Mouse (Mus musculus): Measurements from ENCODE around the gene Tbl3.
A peak's percentile ranks its signal among the peaks of the same experiment; 100 is the strongest.
"Not testable (repeated sequence)": the region's sequence is repeated elsewhere in the genome, so short reads cannot be mapped to it uniquely, and the experiment has no call there.

Tbl3 gene

GRCm38 (mm10) chr17:24696011-24696697 is 11.3 kb downstream of the Tbl3 start, which contains the start of the genes Gfer and Noxo1:
Gene Gfer, minus strand, starts transcription at chr17:24696156.
Gene Noxo1, plus strand, starts transcription at chr17:24696234.
- peak; percentile 93 for DNase-seq (ENCODE audit: low spot score)

- no peak for DNase-seq (ENCODE audit: low spot score)
Observed at GRCm38 (mm10) chr17:24695326-24696010, 12.0 kb downstream of the Tbl3 start.

GRCm38 (mm10) chr17:24692385-24692784 is 15.1 kb downstream of the Tbl3 start:
- no peak for DNase-seq (ENCODE audit: low spot score)

- no peak for DNase-seq (ENCODE audit: low spot score)
Observed at GRCm38 (mm10) chr17:24689251-24690081, 18.0 kb downstream of the Tbl3 start, which contains the start of gene Syngr3. Gene Syngr3, minus strand, starts transcription at chr17:24689955.

GRCm38 (mm10) chr17:24687599-24687998 is 19.9 kb downstream of the Tbl3 start:
- no peak for DNase-seq (ENCODE audit: low spot score)

GRCm38 (mm10) chr17:24687146-24687595 is 20.3 kb downstream of the Tbl3 start:
- DNase-seq (ENCODE audit: low spot score): peak; percentile 63

GRCm38 (mm10) chr17:24686514-24686913 is 20.9 kb downstream of the Tbl3 start:
- no peak for DNase-seq (ENCODE audit: low spot score)

- no peak for DNase-seq (ENCODE audit: low spot score)
Observed at GRCm38 (mm10) chr17:24677500-24678080, 29.9 kb downstream of the Tbl3 start.

- no peak for DNase-seq (ENCODE audit: low spot score)
Observed at GRCm38 (mm10) chr17:24676877-24677276, 30.6 kb downstream of the Tbl3 start.

GRCm38 (mm10) chr17:24676187-24676586 is 31.3 kb downstream of the Tbl3 start:
- DNase-seq (ENCODE audit: low spot score): peak; percentile 35

GRCm38 (mm10) chr17:24674277-24674676 is 33.2 kb downstream of the Tbl3 start:
- DNase-seq (ENCODE audit: low spot score): no peak

GRCm38 (mm10) chr17:24672141-24672540 is 35.3 kb downstream of the Tbl3 start:
- DNase-seq (ENCODE audit: low spot score): peak; percentile 38

- no peak for DNase-seq (ENCODE audit: low spot score)
Observed at GRCm38 (mm10) chr17:24671346-24671745, 36.1 kb downstream of the Tbl3 start.

GRCm38 (mm10) chr17:24670246-24670844 is 37.1 kb downstream of the Tbl3 start:
- no peak for DNase-seq (ENCODE audit: low spot score)

- peak; percentile 95 for DNase-seq (ENCODE audit: low spot score)
Observed at GRCm38 (mm10) chr17:24669545-24670245, 37.8 kb downstream of the Tbl3 start, which contains the start of gene Zfp598. Gene Zfp598, plus strand, starts transcription at chr17:24669687.

GRCm38 (mm10) chr17:24669214-24669544 is 38.3 kb downstream of the Tbl3 start:
- not testable (repeated sequence) for DNase-seq (ENCODE audit: low spot score)

- DNase-seq (ENCODE audit: low spot score): peak; percentile 31
Observed at GRCm38 (mm10) chr17:24667416-24667815, 40.0 kb downstream of the Tbl3 start.

- DNase-seq (ENCODE audit: low spot score): not testable (repeated sequence)
Observed at GRCm38 (mm10) chr17:24667011-24667410, 40.4 kb downstream of the Tbl3 start.

GRCm38 (mm10) chr17:24658017-24658758 is 49.3 kb downstream of the Tbl3 start, which contains the start of gene Npw:
Gene Npw, minus strand, starts transcription at chr17:24658457.
- DNase-seq (ENCODE audit: low spot score): peak; percentile 40

GRCm38 (mm10) chr17:24654969-24655368 is 52.5 kb downstream of the Tbl3 start:
- no peak for DNase-seq (ENCODE audit: low spot score)

Measured in ovary, postnatal 36 days (tissue).